Mouse (Mus musculus): ENCODE results near the gene Kif1a.

The Kif1a gene

DNA sequence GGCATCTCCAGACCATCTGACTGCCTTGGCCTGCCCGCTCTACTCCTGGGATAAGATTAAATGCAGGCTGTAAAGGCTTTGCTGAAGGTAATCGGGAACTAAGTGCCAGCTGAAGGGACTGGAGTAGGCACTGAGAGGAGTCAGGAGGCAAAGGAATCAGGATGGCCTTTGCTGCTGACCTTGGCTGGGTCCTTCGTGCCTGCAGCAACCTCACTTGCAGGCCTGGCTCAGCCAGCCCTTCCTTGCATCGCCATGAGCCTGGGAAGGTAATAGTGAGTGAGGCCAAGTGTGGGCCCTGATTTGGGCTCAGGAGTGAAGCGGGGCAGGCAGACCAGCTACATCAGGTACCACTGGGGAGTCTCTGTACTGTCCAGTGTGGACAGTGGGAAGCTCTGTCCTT lies 2.8 kb downstream of the Kif1a start:
- no peak for DNase-seq (ENCODE audit: low spot score)

DNA sequence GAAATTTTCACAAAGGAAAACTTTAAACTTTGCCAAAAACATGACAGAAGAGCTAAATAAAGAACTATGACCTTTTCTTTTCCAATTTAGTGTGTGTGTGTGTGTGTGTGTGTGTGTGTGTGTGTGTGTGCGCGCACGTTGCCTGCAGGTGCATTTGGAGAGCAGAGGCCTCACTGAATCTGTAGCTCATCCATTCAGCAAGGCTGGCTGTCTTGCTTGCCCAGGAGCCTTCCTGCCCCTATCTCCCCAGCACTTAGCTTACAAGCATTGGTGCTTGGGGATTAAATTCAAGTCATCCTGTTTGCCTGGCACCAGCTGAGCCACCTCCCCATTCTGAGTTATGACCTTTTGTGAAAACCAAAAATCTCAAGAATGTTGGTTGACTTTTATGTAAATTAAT lies 9.2 kb downstream of the Kif1a start:
- DNase-seq (ENCODE audit: low spot score), result no peak

DNA sequence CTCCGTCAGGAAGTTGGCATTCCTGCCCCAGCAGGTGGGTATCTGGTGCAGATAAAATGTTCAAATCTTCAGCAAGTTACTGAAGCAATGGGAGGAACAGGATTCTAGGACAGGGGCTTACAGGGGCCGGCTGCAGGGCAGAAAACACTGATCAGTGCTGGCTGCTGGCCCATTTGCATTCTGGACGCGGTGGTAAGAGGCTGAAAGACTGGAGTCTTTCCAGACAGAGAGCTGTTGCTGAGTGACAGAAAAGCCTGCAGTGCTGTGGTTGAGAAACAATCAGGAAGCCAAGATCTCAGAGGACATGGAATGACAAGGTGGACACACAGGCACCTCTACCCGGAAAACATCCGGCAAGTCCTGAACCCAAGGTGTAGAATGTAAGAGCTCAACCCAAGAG lies 16.6 kb downstream of the Kif1a start:
- no peak for DNase-seq (ENCODE audit: low spot score)

DNA sequence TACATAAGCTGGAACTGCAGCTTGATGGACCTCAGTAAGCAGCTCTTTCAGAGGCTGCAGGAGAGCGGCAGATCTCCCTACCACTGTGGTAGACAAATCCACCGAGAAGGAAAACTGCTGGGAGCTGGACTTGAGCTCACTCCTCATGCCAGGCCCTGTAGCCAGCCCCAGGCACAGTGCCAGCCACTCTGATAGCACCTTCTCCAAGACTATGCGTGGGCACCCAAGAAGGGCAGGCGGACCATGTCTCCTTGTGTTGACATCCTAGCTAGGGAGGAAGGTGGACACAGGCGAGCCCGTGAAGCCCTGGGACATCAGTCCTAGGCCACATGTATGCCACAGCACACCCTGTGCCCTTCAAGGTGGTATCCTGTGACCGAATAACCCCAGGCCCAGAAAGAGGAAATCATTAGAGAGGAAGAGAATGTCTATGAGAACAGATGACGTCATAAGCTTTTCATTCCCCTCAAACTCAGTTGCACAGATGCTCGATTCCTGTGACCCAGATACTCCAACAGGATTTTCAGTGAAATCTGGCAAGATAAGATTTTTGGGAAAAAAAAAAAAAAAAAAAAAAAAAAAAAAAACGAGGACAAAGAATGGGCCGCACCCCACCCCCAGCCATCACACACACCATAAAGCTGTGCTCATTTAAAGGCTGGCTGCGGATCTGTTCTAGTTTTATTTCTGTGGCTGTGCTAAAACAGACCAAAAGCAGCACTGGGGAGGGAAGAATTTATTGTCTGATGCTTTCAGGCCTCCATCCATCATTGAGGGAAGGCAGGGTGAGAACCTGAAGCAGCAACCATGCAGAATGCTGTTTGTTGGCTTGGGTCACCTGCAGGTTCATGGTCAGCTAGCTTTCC lies 18.1 kb downstream of the Kif1a start:
- DNase-seq (ENCODE audit: low spot score), result no peak

DNA sequence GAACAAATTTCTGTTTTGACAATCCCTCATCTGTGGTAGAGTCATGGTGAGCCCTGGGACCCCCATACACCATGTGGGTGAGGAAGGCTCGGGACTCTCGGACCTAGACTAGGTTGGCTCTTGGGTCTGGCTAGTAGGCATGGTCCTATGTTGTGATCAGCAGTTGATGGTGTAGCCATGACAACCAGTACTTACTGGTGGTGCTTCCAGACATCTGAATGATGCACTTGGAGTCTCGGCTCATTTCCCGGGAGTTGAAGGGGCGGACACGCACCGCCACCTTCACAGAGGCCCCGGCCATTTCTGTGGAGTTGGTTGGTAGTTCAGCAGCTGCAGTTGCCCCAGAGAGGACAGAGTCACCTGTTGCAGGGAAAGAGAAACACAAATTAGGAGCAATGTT lies 19.6 kb downstream of the Kif1a start:
- no peak for DNase-seq (ENCODE audit: low spot score)

DNA sequence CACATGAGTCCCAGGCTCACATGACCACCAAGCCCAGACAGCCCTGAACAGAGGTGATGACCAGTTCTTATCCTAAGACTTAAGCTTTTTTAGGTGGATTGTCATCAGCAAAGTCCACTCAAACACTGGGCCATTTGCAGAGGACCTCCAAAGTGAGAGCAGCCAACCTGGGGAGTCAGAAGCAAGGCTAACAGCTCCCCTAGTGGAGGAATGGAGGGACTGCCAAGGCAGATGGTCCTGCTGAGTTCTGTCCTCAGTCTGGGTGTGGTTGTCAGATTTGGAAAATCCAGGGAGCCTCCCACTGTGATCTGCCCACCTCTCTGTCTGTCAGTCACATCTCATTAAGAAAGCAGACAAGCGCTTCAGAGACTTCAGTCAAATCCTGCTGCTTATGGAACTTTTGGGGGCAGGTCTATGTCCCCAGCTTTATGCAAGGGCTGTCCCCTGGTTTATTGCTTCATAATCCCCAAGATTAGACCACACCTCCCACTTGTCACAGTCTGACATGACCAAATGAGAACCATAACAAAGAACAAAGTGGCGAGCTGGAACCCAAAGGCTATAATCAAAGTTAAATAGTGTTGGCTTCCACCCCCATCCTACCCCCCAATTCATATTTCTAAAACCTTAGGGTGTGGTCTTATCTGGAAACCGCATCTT lies 20.7 kb downstream of the Kif1a start:
- DNase-seq (ENCODE audit: low spot score), result no peak

DNA sequence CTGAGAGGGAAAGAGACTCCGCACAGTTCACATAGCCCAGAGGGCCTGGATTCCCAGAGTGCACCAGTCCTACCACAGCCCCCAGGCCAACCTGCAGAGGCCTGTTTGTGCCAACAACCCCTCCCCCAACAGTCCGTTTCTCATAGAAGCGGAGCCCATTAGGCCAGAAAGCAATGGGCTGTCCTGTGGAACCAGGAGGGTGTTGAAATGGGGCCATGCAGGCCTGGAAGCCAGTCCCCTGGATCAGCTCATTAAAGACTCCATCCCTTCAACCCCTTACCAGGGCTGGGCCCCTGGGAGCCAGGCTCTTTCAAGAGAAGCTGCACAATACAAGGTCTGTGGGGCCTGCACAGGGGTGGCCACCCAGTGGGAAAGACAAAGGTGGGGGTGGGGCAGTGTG lies 22.1 kb downstream of the Kif1a start:
- DNase-seq (ENCODE audit: low spot score), result no peak

DNA sequence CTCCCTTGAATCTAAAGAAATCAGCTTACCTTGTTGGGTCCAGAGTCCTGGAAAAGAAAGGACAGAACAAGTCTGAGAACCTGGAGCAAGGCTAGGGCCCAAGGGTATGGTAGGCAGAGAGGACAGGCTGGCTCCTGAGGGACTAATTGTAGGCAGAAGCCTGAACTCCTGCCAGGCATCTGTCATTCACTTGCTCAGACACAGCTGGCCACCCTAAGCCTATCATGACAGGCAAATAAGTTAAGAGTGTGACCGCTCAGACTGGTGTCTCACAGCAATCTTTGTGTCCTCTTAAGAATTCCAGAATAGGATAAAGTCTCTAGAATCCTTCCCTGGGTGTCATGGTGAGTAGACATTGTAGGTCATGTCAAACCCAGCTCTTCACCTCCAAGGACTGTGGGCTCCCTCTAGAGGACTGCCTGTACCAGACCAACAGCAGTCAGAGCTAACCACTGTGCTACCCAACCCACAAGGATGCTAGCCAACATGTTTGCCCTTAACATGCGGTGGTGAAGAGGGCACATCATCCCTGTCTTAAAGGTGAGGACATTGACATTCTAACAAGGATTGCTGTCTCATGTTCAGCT lies 29.4 kb downstream of the Kif1a start:
- DNase-seq (ENCODE audit: low spot score), result no peak

DNA sequence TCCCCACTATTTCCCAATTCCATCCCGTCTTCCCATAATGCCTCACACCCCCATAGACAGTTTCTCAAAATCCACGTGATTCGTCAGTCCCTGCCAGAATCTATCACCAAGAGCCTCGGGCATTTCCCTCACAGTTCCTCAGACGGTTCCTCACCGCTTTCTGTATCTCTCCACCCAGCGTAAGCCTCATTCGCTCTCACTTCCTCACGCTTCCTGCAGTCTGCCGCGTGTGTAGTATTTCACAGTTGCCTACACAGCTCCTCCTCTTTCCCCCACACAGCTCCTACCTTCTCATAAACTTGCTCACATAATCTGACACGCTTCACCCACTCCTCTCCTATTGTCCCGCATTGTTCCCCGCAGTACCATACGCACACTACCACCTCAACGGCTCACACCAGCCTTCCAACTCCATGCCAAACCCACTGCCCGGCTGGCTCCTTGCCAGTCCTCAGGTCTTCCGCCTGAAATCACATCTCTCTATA lies 30.2 kb downstream of the Kif1a start:
- DNase-seq (ENCODE audit: low spot score), result no peak

DNA sequence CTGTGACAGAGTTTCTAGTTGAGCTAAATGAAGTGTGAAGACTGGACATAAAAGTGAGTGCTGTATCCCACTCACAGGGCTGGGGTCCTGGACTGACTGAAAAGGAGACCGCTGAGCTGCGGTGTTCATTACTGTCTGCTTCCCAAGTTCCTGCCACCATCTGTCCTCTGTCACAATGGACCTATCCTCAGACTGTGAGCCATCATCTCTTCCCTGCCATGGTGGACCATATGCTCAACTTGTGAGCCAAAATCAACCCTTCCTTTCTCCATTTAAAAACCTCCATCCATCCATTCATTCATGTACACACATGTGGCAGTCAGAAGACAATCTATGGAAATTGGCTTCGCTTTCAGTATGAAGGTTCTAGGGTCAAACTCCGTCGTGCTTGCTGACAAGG lies 30.9 kb downstream of the Kif1a start:
- no peak for DNase-seq (ENCODE audit: low spot score)

DNA sequence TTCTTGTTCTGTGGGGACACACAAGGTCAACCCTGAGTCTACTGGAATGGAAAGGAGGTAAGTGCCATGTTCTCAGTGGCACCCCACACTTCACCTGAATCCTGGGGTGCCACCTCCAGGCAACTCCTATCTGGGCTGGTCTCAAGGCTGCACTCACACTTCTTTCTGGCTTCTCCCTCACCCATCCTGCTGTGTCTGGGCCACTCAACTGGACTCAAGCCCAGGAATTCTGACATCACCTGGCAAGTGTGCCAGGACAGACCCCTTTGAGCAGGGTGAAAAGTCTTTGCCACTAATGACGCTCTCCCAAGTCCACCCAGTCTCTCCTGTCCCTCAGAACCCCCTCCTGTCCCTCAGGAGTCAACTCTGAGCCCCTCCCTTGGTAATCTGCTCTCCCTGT lies 33.2 kb downstream of the Kif1a start:
- DNase-seq (ENCODE audit: low spot score), result no peak

DNA sequence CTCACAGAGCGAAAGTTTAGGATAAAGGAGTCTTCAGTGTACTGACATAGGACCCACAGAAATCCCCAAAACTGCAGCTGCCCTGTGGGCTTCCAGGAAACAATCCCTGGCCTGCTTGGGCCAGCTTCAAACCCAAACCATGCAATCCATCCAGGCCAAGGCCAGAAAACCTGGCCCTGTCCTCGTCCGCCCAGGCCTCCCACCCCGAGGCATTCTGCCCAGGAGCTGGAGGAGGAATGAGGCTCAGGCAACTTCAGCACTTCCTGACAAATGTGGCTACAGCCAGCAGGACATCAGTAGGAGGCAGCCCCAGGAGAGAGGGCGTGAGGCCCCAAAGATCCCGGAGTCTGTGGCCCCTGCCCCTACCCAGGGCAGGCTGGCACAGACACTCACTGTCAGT lies 36.1 kb downstream of the Kif1a start:
- DNase-seq (ENCODE audit: low spot score), result no peak

DNA sequence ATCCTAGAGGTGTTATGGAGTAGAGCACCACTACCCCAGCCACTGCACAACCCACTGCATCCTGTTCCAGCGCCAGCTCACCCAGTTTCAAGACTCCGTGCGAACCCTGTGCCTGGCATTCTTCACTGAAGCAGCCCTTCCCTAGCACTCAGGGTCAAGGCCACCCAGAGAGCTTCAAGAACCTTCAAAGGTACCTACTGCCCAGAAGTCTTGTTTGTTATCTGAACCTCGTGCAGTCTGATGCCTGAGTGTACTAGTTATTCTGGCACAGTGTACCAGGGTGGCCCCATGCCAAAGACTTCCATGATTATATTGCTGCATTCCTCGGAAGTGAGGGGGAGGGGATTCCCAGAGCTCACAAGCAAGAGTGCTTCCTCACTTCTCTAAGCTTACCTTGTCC lies 38.1 kb downstream of the Kif1a start:
- no peak for DNase-seq (ENCODE audit: low spot score)

DNA sequence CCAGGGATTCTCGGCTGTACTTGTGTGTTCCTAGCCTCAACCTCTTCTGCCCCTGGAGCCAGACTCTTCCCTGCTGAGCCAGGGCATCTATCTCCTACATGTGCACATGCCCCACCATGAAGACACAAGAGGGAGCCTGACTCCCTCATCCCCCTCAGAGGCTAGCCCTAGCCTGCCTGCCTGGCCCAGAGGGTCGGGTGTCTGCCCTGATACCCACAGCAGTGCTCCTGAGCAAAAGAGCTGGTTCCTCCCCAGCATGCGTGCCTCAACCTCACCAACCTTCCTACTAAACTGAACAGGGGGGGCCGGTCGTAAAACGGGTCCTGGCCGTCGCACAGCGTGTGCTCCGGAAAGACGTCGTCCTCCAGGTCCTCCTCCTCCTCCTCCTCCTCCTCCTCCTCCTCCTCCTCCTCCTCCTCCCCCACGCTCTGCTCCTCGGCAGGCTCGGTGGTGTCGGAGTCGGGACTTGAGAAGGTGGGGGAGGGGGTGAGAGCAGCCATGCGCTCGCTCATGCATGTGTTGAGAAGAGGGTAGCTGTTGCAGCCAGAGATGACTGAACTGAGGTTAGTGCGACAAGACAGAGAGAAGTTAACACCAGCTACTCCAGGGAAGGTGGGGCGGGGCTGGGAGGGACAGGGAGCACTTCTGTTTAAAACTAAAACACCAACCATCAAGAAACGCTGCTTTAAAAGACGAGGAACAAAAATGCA lies 50.5 kb downstream of the Kif1a start:
- DNase-seq (ENCODE audit: low spot score), result no peak

DNA sequence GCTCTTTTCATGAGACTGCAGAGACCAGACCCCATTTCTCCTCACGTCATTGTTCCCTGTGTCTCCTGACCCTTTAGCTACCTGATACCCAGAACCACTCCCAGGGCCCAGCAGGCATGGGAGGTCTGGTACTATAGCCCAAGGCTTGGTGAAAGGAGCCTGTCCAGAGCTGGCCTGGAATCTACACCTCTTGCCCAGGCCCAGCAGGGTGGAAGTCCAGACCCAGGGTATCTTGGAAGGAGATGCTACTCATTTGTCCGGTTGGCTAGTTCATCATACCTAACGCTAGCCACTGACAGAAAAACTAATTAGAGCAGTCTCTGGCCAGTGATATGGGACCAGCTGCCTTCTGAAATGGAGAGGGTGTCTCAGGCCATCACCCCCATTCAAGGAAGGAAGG lies 51.7 kb downstream of the Kif1a start:
- DNase-seq (ENCODE audit: low spot score), result no peak

DNA sequence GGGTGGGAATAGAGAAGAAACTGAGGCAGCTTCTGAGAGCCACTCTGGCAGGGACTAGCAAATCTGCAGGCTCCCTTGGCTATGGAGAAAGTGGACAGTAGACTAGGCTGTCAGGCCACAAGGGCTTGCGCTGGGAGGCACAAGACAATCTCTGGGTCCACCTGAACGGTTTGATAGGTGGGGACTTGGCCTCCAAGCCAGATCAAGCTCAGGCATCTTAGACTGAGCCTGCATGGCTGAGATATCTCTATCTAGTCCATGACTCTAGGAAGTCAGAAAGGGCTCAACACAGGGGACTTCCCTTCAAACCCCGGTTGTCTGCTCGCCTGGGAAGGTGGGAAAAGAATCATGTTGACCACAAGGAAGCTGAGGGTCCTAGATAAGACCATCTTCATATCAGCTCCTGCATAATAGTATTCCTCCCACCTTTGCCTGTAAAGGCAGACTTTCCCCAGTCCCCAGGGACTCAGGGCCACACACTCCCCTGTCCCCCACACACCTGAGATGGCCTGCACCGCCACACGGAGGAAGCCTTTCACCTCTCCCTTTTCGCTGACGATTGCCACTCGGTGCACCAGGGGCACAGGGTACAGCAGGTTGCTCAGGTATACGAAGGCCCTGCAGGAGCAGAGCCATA lies 55.5 kb downstream of the Kif1a start:
- DNase-seq (ENCODE audit: low spot score), result no peak

DNA sequence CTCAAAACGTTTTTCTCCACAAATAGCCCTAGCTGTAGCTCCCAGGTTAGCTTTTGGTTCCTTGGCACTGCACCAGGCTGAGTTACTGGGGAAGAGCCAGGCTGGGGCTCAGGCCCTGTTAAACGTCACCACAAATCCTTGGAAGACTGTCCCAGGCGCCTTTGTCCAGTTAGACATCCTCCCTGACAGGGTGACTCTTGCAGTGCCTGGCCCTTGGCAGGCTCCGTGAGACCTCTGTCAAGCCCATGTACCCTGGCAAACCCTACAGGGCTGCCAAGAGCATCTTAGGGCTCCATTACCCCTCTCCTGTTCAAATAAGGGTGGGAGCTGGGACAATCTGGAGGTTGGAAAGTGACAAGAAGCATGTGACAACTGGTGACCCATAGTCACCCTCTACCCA lies 65.8 kb downstream of the Kif1a start:
- DNase-seq (ENCODE audit: low spot score), result no peak

DNA sequence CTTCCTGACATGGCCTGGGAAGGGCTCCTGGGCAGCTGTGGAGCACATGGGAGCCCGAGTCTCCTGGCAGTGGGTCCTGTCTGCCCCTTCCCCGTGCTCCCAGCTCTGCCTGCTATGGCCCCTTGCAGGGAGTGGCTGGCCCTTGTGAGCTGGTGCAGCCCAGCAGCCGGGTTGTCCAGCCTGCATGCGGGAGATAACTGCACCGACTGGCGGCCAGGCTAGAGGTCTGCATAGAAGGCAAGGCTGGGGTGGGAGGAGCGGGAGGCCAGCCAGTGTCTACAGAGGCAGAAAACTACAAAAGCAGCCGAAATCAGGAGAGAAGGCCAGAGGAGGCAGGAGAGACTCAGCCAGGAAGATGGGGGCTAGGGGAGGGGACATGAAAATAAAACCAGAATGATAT lies 67.8 kb downstream of the Kif1a start:
- no peak for DNase-seq (ENCODE audit: low spot score)

DNA sequence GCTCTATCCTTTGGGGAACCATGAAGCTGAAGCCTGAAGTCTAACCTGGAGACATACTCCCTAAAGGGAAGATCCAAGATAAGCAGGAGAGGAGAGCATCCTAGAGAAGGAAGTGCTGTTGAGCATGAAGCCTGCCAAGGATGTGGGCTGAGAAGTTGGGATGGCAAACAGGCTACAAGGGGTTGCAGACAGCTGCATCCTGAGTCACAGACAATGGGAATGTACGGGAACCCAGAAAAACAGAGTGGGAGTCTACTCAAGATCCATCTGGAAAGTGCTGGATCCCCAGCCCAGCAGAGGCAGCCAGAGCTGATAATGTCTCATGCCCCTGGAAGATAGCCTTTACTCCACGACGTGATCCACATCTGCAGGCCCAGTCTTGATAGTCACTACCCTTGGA lies 70.6 kb downstream of the Kif1a start:
- DNase-seq (ENCODE audit: low spot score), result no peak

DNA sequence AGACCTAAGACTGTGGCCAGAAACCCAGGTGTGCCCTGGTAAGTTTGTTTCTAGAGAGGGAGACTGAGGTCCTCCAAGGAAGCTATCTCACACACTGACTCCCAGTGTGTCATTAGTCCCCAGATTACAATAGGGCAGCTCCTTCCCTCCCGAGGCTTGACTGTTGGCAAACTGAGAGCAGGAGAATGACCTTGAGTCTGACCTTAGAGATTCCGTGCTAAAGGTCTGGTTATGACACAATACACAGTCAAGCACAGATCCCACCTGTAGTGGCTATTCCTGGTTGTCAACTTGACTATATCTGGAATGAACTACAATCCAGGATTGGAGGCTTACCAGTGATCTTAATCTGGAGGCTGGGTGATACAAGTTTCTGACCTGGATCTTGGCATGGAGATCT lies 71.7 kb downstream of the Kif1a start:
- DNase-seq (ENCODE audit: low spot score), result no peak

DNA sequence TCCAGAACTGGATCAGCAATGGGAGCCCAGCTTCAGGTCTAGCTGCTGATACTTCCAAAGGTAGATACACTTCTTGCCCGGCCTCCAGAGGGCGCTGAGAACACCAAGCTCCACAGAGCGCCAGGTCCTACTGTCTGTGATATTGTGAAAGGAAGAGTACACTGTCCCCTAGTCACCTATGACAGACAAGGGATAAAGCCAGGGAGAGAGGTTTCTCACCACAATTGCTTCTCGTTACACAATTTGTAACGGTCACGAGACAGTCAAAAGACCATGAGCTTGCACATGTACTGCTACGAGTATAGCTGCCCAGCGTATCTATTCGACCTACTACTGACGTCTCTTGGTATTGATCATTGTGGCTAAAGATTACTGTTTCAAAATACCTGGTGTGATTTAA lies 72.4 kb downstream of the Kif1a start:
- no peak for DNase-seq (ENCODE audit: low spot score)

DNA sequence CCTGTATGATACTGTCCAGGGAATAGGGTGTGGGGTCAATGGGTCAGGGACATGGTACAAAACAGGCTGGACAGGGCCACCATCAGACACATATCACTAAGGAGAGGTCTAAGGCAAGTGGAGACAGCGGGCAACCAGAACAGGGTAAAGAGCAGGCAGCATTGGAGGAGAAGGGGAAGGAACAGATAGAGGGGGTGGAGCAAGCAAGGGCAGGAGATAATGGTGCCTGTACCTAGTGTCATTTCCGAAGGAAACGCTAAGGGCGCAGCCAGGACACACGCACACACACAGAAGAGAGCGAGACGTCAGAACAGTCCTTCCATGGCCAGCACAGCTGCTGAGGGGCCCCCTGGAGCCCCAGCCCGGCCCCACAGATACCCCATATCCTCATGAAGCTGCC lies 75.2 kb downstream of the Kif1a start:
- no peak for DNase-seq (ENCODE audit: low spot score)

All from layer of hippocampus, adult 9-10 months (tissue).